Mouse (Mus musculus): ENCODE measurements at regions not wholly inside any gene's neighbourhood (a gene's known extent, or its start where the extent isn't known, plus 50 kb on each side); places are given as distances from the start of the nearest gene placed in this dataset.

DNA sequence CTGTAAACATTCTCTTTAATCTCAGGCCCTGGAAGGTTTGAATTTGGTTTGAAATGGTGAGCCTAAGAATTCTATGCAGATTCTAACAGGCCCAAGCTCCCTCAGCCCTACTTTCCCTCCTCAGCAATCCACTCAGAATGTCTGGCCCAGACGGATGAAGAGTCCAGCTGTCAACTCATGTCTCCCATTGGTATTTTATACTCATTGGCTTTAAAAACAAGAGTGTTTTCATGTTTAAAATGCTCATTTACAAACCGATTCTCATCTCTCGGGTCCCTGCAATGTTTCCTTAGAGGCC lies 461.4 kb upstream of the BC052040 start:
- H3K9ac ChIP-seq (ENCODE audit: low read depth, low read length): no peak overlapping the region
- H3K27me3 ChIP-seq (replicated peaks; ENCODE audit: control insufficient read depth, insufficient read depth, low read length): no peaks in the 10 kb centered on the region
- no peaks in the 10 kb centered on the region for H3K9me3 ChIP-seq (ENCODE audit: control insufficient read depth, low read length)
- H3K4me1 ChIP-seq (ENCODE audit: control insufficient read depth, insufficient read depth, low read length): no peaks in the 10 kb centered on the region
- H3K36me3 ChIP-seq (ENCODE audit: control insufficient read depth, insufficient read depth, low read length): no peaks in the 10 kb centered on the region
- H3K27ac ChIP-seq (ENCODE audit: low read length): no peak overlapping the region
- no peak overlapping the region for H3K4me3 ChIP-seq (ENCODE audit: low read length)
- no peak overlapping the region for H3K4me2 ChIP-seq (ENCODE audit: low read depth, low read length)
- 75% methylated on average over 3 of the region's 3 CpGs for WGBS
- ATAC-seq: no peak

DNA sequence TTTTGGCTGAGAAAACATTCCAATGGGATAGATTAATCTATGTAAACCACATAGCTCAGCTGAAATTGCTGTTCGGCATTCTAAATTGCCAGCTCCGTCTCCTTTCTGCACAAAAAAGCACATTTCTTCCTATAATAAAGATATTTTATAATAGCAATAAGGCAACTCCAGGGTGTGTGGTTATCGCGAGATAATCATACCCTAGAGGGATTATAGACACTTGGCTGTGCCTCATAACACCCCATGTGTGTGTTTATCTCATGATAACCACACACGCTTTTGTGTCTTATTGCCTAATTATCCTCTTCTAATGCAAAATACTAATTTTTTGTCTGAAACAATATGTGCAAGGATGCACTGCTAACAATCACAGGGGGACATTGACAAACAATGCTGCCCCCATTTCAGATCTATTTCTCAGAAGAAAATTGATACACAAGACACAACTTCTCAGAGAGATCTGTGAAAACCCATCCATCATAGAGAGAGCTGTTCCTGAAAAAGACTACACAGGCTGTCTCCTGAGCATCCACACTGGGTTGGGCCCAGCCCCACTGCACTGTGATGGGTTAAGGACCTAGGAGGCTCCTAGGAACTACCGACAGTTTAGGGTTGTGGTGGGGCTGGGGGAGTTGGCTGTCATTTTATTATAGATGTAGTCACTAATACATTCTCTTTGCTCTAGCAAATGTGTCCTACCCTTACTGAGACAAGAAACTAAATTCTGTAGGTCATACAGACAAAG lies 454.7 kb upstream of the BC052040 start:
- WGBS: 80% methylated on average over 6 of the region's 6 CpGs
- H3K27me3 ChIP-seq (replicated peaks; ENCODE audit: control insufficient read depth, insufficient read depth, low read length): no peaks in the 10 kb centered on the region
- H3K9ac ChIP-seq (ENCODE audit: low read depth, low read length): no peak overlapping the region
- H3K4me1 ChIP-seq (ENCODE audit: control insufficient read depth, insufficient read depth, low read length): no peaks in the 10 kb centered on the region
- no peak overlapping the region for H3K4me3 ChIP-seq (ENCODE audit: low read length)
- no peak for ATAC-seq
- no peak overlapping the region for H3K27ac ChIP-seq (ENCODE audit: low read length)
- H3K9me3 ChIP-seq (ENCODE audit: control insufficient read depth, low read length): no peaks in the 10 kb centered on the region
- H3K4me2 ChIP-seq (ENCODE audit: low read depth, low read length): no peak overlapping the region
- H3K36me3 ChIP-seq (ENCODE audit: control insufficient read depth, insufficient read depth, low read length): no peaks in the 10 kb centered on the region

DNA sequence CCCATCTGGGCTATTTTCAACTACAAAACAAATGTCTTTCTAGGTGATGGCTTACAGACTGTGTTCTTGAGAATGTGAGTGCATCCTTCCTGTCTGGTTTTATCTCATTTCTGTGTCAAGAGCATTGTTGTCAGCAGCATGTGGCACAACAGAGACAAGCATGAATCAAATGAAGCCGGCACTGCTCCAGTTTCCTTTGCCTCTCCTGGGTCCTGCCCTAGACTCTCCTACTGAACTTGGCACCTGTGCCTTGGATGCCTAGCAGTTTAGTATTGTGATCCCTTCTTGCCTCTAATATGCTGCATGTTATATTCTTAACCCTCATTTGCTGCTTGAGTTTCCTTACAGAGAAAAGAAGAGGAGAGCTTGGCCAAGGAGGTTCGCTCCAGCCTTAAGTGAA lies 449.8 kb upstream of the BC052040 start:
- ATAC-seq: no peak
- 58% methylated on average over 2 of the region's 2 CpGs for WGBS

DNA sequence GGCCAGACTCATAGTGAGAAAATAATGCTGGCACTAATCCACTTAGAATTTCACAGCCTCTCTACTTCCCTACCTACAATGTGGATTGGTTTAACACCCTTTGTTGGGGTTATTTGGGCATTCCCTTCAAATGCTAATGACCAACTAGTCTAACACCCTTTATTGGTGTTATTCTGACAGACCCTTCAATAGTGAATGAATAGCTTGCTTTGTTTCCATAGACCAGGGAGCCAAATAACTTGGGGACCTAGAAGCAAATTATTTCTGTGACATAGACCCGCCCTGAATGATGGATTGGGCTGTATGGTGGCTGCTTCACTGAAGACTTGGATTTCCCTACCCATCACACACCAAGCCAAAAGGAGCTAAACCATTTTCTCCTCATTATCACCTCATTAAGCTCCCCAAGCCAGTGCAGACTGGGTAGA lies 449.3 kb upstream of the BC052040 start:
- Histone ChIP-seq H3K27ac (ENCODE audit: low read length) (no peak overlapping the region), H3K9ac (ENCODE audit: low read depth, low read length) (no peak overlapping the region), H3K9me3 (ENCODE audit: control insufficient read depth, low read length) (no peaks in the 10 kb centered on the region), H3K4me2 (ENCODE audit: low read depth, low read length) (no peak overlapping the region), H3K4me3 (ENCODE audit: low read length) (no peak overlapping the region), H3K36me3 (ENCODE audit: control insufficient read depth, insufficient read depth, low read length) (no peaks in the 10 kb centered on the region), H3K4me1 (ENCODE audit: control insufficient read depth, insufficient read depth, low read length) (no peaks in the 10 kb centered on the region), H3K27me3 (replicated peaks; ENCODE audit: control insufficient read depth, insufficient read depth, low read length) (no peaks in the 10 kb centered on the region)
- no peak for ATAC-seq
- 39% methylated on average over 1 of the region's 1 CpGs for WGBS

More for the DNA sequence above, 449.8 kb upstream of the BC052040 start:
- Histone ChIP-seq H3K4me1 (ENCODE audit: control insufficient read depth, insufficient read depth, low read length) (no peaks in the 10 kb centered on the region), H3K9me3 (ENCODE audit: control insufficient read depth, low read length) (no peaks in the 10 kb centered on the region), H3K36me3 (ENCODE audit: control insufficient read depth, insufficient read depth, low read length) (no peaks in the 10 kb centered on the region), H3K4me3 (ENCODE audit: low read length) (no peak overlapping the region), H3K9ac (ENCODE audit: low read depth, low read length) (no peak overlapping the region), H3K27me3 (replicated peaks; ENCODE audit: control insufficient read depth, insufficient read depth, low read length) (no peaks in the 10 kb centered on the region), H3K27ac (ENCODE audit: low read length) (no peak overlapping the region), H3K4me2 (ENCODE audit: low read depth, low read length) (no peak overlapping the region)

DNA sequence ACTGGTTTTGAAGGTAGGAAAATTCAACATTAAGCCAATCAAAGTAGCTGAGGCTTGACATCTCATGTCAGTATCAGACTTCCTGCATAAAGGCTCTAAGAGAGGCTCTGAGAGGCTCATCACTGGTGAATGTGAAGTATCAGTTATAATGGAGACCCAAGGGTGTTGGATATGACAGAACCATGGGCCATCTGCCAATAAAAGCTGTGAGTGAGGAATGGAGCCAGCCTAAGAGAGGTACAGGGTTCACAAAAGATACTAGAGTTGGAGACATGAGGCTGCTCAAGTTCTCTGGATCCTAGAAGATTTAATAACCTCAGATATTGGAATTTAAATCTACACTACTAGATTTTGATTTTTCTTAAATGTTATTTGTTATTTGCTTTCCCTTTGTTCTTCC lies 440.1 kb upstream of the BC052040 start:
- no peak for ATAC-seq
- H3K4me3 ChIP-seq (ENCODE audit: low read length): no peak overlapping the region
- no peaks in the 10 kb centered on the region for H3K36me3 ChIP-seq (ENCODE audit: control insufficient read depth, insufficient read depth, low read length)
- no peaks in the 10 kb centered on the region for H3K4me1 ChIP-seq (ENCODE audit: control insufficient read depth, insufficient read depth, low read length)
- no peaks in the 10 kb centered on the region for H3K9me3 ChIP-seq (ENCODE audit: control insufficient read depth, low read length)
- no peak overlapping the region for H3K9ac ChIP-seq (ENCODE audit: low read depth, low read length)
- H3K27ac ChIP-seq (ENCODE audit: low read length): no peak overlapping the region
- no peak overlapping the region for H3K4me2 ChIP-seq (ENCODE audit: low read depth, low read length)
- H3K27me3 ChIP-seq (replicated peaks; ENCODE audit: control insufficient read depth, insufficient read depth, low read length): no peaks in the 10 kb centered on the region

DNA sequence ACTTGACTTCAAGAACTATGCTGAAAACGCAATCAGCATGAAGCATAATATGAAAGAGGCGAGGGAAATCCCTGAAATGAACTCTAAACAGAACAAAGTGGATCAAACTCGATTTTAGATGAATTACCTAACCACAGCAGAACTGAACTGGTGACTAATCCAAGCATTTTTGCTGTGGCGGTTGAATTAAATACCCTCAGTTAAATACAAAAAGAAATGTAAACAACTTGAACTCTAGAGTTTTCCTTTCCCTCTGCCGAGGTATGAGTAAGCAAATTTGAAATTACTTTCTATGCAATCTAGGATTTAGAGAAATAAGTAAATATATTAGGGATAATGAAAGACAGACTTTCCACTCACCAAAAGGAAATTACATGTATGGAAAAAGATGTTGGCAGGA lies 409.4 kb upstream of the BC052040 start:
- no peak overlapping the region for H3K27ac ChIP-seq (ENCODE audit: low read length)
- no peaks in the 10 kb centered on the region for H3K4me1 ChIP-seq (ENCODE audit: control insufficient read depth, insufficient read depth, low read length)
- H3K4me2 ChIP-seq (ENCODE audit: low read depth, low read length): no peak overlapping the region
- H3K9me3 ChIP-seq (ENCODE audit: control insufficient read depth, low read length): no peaks in the 10 kb centered on the region
- no peak for ATAC-seq
- 61% methylated on average over 5 of the region's 5 CpGs for WGBS
- no peak overlapping the region for H3K9ac ChIP-seq (ENCODE audit: low read depth, low read length)
- no peaks in the 10 kb centered on the region for H3K27me3 ChIP-seq (replicated peaks; ENCODE audit: control insufficient read depth, insufficient read depth, low read length)
- no peak overlapping the region for H3K4me3 ChIP-seq (ENCODE audit: low read length)
- no peaks in the 10 kb centered on the region for H3K36me3 ChIP-seq (ENCODE audit: control insufficient read depth, insufficient read depth, low read length)

DNA sequence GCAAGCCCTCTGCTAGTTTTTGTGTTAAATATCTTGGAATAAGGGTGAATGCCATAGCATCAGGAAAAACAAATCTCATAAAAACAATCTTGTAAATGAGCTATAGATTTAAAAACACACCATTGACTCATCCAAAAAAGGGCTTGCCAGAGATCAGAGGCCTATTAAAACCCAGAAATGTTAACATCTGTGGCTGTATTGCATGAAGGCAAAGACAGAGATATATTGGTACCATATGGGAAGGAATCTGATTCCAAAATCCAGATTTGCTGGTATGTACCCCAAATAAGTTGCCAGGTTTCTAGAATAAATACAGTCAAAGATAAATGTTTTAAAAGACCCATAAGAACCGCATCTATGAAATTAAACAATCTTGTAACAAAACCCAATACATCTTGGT lies 404.4 kb upstream of the BC052040 start:
- Histone ChIP-seq H3K4me3 (ENCODE audit: low read length) (no peak overlapping the region), H3K4me2 (ENCODE audit: low read depth, low read length) (no peak overlapping the region), H3K27ac (ENCODE audit: low read length) (no peak overlapping the region), H3K9me3 (ENCODE audit: control insufficient read depth, low read length) (no peaks in the 10 kb centered on the region), H3K36me3 (ENCODE audit: control insufficient read depth, insufficient read depth, low read length) (no peaks in the 10 kb centered on the region), H3K9ac (ENCODE audit: low read depth, low read length) (no peak overlapping the region), H3K4me1 (ENCODE audit: control insufficient read depth, insufficient read depth, low read length) (no peaks in the 10 kb centered on the region), H3K27me3 (replicated peaks; ENCODE audit: control insufficient read depth, insufficient read depth, low read length) (no peaks in the 10 kb centered on the region)
- 75% methylated on average over 1 of the region's 1 CpGs for WGBS
- ATAC-seq: no peak

DNA sequence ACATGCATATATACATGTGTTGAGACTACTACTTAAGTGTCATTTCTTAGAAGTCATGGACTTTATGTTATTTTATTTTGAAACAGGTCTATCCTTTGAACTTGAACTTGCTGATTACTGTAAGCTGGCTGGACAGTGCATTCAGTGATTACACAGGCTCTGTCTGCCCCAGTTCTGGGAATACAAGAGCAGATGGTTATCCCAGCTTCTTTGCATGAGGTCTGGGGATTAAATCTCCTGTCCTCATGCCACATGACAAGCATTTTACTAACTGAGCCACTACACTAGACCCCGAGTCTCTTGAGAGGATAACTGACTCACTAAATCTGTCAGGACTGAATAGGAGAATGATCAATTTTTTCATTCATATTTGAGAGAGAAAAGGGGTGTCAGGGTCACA lies 403.6 kb upstream of the BC052040 start:
- no peak overlapping the region for H3K4me2 ChIP-seq (ENCODE audit: low read depth, low read length)
- no peak for ATAC-seq
- 77% methylated on average over 1 of the region's 1 CpGs for WGBS

DNA sequence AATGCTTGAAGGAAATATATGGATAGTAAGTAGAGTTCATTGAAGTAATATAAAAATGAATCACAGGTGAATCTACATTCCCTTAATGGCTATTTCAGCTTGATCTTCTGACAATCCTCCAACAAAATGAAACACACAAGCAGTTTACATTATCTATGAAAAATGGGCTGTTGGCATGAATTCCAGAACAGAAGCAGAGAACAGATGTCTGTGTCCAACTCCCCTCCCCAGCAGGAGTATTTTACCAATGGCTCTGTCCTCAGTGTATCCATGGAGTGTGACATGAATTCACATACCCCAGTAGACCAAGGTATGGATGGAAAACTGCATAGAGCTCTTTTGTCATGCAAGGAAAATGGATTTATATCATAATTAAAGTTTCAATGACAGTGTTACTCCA lies 370.3 kb upstream of the BC052040 start:
- H3K4me1 ChIP-seq (ENCODE audit: control insufficient read depth, insufficient read depth, low read length): peaks cover 5% of the 10 kb centered on the region; the same call in 1 of the 2 replicates
- ATAC-seq: no peak

More for the DNA sequence above, 403.6 kb upstream of the BC052040 start:
- no peak overlapping the region for H3K27ac ChIP-seq (ENCODE audit: low read length)
- no peak overlapping the region for H3K9ac ChIP-seq (ENCODE audit: low read depth, low read length)
- no peak overlapping the region for H3K4me3 ChIP-seq (ENCODE audit: low read length)
- H3K9me3 ChIP-seq (ENCODE audit: control insufficient read depth, low read length): no peaks in the 10 kb centered on the region
- no peaks in the 10 kb centered on the region for H3K36me3 ChIP-seq (ENCODE audit: control insufficient read depth, insufficient read depth, low read length)
- H3K27me3 ChIP-seq (replicated peaks; ENCODE audit: control insufficient read depth, insufficient read depth, low read length): no peaks in the 10 kb centered on the region
- H3K4me1 ChIP-seq (ENCODE audit: control insufficient read depth, insufficient read depth, low read length): no peaks in the 10 kb centered on the region

More for the DNA sequence above, 370.3 kb upstream of the BC052040 start:
- Histone ChIP-seq H3K27me3 (replicated peaks; ENCODE audit: control insufficient read depth, insufficient read depth, low read length) (no peaks in the 10 kb centered on the region), H3K27ac (ENCODE audit: low read length) (no peak overlapping the region), H3K36me3 (ENCODE audit: control insufficient read depth, insufficient read depth, low read length) (no peaks in the 10 kb centered on the region), H3K4me2 (ENCODE audit: low read depth, low read length) (no peak overlapping the region), H3K9me3 (ENCODE audit: control insufficient read depth, low read length) (no peaks in the 10 kb centered on the region), H3K9ac (ENCODE audit: low read depth, low read length) (no peak overlapping the region), H3K4me3 (ENCODE audit: low read length) (no peak overlapping the region)

All from intestine, embryonic 16.5 days (tissue).